20 mouse cellular contexts compared by ENCODE assay signal in genomic region chr7:89416027-89416426, GRCm38 (mm10). TPM values are rescaled to one million over a fixed set of nuclear protein-coding genes. Genes with fewer than 3 reads are reported as not detected.
DNase-seq lines count a peak whose midpoint lies in the region; ATAC-seq and TF ChIP-seq lines count a peak whose summit lies in the region.
"Had no signal": no experiment of that assay in that cellular context is flagged by ENCODE, and none has a peak within 500 bp of the region (broad histone marks: within the 10 kb centered on the region; RNA-seq: fewer than 3 reads in every experiment).

No protein-coding gene starts in this region.

- 65% methylated on average over 4 of the region's 4 CpGs for WGBS in heart, adult 2 months
- 50% methylated on average over 4 of the region's 4 CpGs for WGBS in heart, embryonic 11.5 days (ENCODE audit: insufficient replicate concordance)
- 61% methylated on average over 4 of the region's 4 CpGs for WGBS in liver, adult 2 months
- 50% methylated on average over 4 of the region's 4 CpGs for WGBS in liver, embryonic 11.5 days
- WGBS in forebrain, embryonic 13.5 days = 73% methylated on average over 4 of the region's 4 CpGs

- H3K9me3 ChIP-seq in heart, embryonic 11.5 days (replicated peaks; ENCODE audit: control insufficient read depth, low read length) = no peaks in the 10 kb centered on the region
- H3K9me3 ChIP-seq in liver, embryonic 11.5 days (ENCODE audit: control insufficient read depth, low read length) = no peaks in the 10 kb centered on the region
- no peaks in the 10 kb centered on the region for H3K9me3 ChIP-seq in MEL (replicated peaks; ENCODE audit: insufficient read depth, low read length)
- H3K9me3 ChIP-seq in forebrain, embryonic 13.5 days (replicated peaks) = no peaks in the 10 kb centered on the region
- H3K9me3 ChIP-seq: intestine, embryonic 15.5 days; limb, embryonic 12.5 days; midbrain, embryonic 10.5 days; neural tube, embryonic 12.5 days had no signal

- DNase-seq in heart, adult 2 months = no peak
- DNase-seq in liver, adult 2 months (ENCODE audit: extremely low read depth, low read depth, low spot score) = peak; percentile 53
- no peak for DNase-seq in liver, embryonic 11.5 days (ENCODE audit: low spot score)
- DNase-seq in MEL (ENCODE audit: low read depth, low spot score) = peak; percentile 49
- no peak for DNase-seq in cerebellum, postnatal 14 days
- DNase-seq: adrenal gland, adult 2 months; B cell, adult 2 months; cerebellum, postnatal 36 days; gastrocnemius, postnatal 10 days; heart, postnatal 14 days; right cerebral cortex, postnatal 14 days; thymus, postnatal 14 days had no signal

- intact Hi-C loops in heart, adult 2 months (cut with DNase I) = loop anchor here (5.0 kb wide), 1 partner anchor 74 kb away; no protein-coding TSS in a partner anchor

- TF ChIP-seq RAD21 in MEL (IDR thresholded peaks at IDR 0.05; ENCODE audit: low read depth, low read length) = no peak

- TF ChIP-seq CTCF in heart, adult 2 months (IDR thresholded peaks at IDR 0.05) = no peak
- TF ChIP-seq CTCF in liver, adult 2 months (IDR thresholded peaks at IDR 0.05; ENCODE audit: low read depth, low read length) = no peak
- no peak for TF ChIP-seq CTCF in MEL (IDR thresholded peaks at IDR 0.05 in 2 of 3, conservative IDR thresholded peaks at IDR 0.05 in 1 of 3; ENCODE audit: control insufficient read depth in 1 of 3, insufficient read depth in 1 of 3, low read depth in 2 of 3, low read length in 3 of 3, poor library complexity in 1 of 3, severe bottlenecking in 1 of 3)

- peaks cover 3% of the 10 kb centered on the region; the same call in 1 of the 2 replicates for H3K79me2 ChIP-seq in heart, adult 2 months (replicated peaks; ENCODE audit: control insufficient read depth, insufficient read depth, low read length)
- H3K79me2 ChIP-seq in liver, adult 2 months (ENCODE audit: control insufficient read depth, insufficient read depth, low read length) = no peaks in the 10 kb centered on the region
- no peaks in the 10 kb centered on the region for H3K79me2 ChIP-seq in MEL (ENCODE audit: control insufficient read depth, insufficient read depth, low read length, poor library complexity)

- H3K36me3 ChIP-seq in heart, adult 2 months (ENCODE audit: control insufficient read depth, insufficient read depth, low read length) = peaks cover 26% of the 10 kb centered on the region
- peaks cover 4% of the 10 kb centered on the region; the same call in 1 of the 2 replicates for H3K36me3 ChIP-seq in heart, embryonic 11.5 days (ENCODE audit: control insufficient read depth, insufficient read depth, low read length)
- peaks cover 9% of the 10 kb centered on the region for H3K36me3 ChIP-seq in liver, adult 2 months (ENCODE audit: control insufficient read depth, insufficient read depth, low read length)
- 0 out of 2 replicates have a peak, but pooled peaks cover 2% of the 10 kb centered on the region for H3K36me3 ChIP-seq in liver, embryonic 11.5 days (ENCODE audit: control insufficient read depth, insufficient read depth, low read length)
- peaks cover 0 to 27% of the 10 kb centered on the region in 2 experiments; a peak in 2 of 4 replicates for H3K36me3 ChIP-seq in MEL (ENCODE audit: control insufficient read depth in 1 of 2, insufficient read depth in 2 of 2, low read length in 2 of 2)
- H3K36me3 ChIP-seq in forebrain, embryonic 13.5 days (ENCODE audit: poor library complexity, severe bottlenecking) = no peaks in the 10 kb centered on the region
- H3K36me3 ChIP-seq: intestine, embryonic 15.5 days; midbrain, embryonic 10.5 days; neural tube, embryonic 12.5 days had no signal

- no peaks in the 10 kb centered on the region for H3K27me3 ChIP-seq in heart, adult 2 months (ENCODE audit: control insufficient read depth, insufficient read depth, low read length)
- H3K27me3 ChIP-seq in heart, embryonic 11.5 days (ENCODE audit: control insufficient read depth, insufficient read depth, low read length) = no peaks in the 10 kb centered on the region
- H3K27me3 ChIP-seq in liver, adult 2 months (ENCODE audit: control insufficient read depth, insufficient read depth, low read length) = no peaks in the 10 kb centered on the region
- no peaks in the 10 kb centered on the region for H3K27me3 ChIP-seq in liver, embryonic 11.5 days (replicated peaks; ENCODE audit: control insufficient read depth, insufficient read depth, low read length)
- no peaks in the 10 kb centered on the region for H3K27me3 ChIP-seq in MEL (ENCODE audit: control insufficient read depth in 1 of 2, insufficient read depth in 2 of 2, low read length in 2 of 2)
- H3K27me3 ChIP-seq in forebrain, embryonic 13.5 days = no peaks in the 10 kb centered on the region
- H3K27me3 ChIP-seq: intestine, embryonic 15.5 days; limb, embryonic 12.5 days; neural tube, embryonic 12.5 days had no signal

- no peak overlapping the region for H3K4me2 ChIP-seq in heart, embryonic 11.5 days
- no peak overlapping the region for H3K4me2 ChIP-seq in liver, embryonic 11.5 days
- no peak overlapping the region for H3K4me2 ChIP-seq in forebrain, embryonic 13.5 days
- H3K4me2 ChIP-seq: hindbrain, embryonic 14.5 days; intestine, embryonic 15.5 days; limb, embryonic 12.5 days; neural tube, embryonic 12.5 days had no signal

- ATAC-seq in heart, embryonic 11.5 days (replicated peaks; ENCODE audit: insufficient number of reproducible peaks, low FRiP score, low TSS enrichment) = no peak
- ATAC-seq in liver, embryonic 11.5 days (replicated peaks; ENCODE audit: low FRiP score) = no peak
- peak; percentile 50 for ATAC-seq in granulocyte monocyte progenitor cell, adult 5-6 weeks (replicated peaks; ENCODE audit: poor library complexity, severe bottlenecking)
- ATAC-seq in forebrain, embryonic 13.5 days = no peak
- ATAC-seq: intestine, embryonic 15.5 days had no signal

- H3K27ac ChIP-seq in heart, adult 2 months = peak overlapping the region; percentile 57
- no peak overlapping the region for H3K27ac ChIP-seq in heart, embryonic 11.5 days (ENCODE audit: low read depth, low read length)
- H3K27ac ChIP-seq in liver, adult 2 months (replicated peaks; ENCODE audit: insufficient read depth, low read depth, low read length) = no peak overlapping the region
- H3K27ac ChIP-seq in liver, embryonic 11.5 days (ENCODE audit: low read depth, low read length) = no peak overlapping the region
- H3K27ac ChIP-seq in MEL (ENCODE audit: control insufficient read depth, low read depth, low read length) = peak overlapping the region; percentile 37; the same call in 1 of the 2 replicates
- H3K27ac ChIP-seq in forebrain, embryonic 13.5 days = no peak overlapping the region
- H3K27ac ChIP-seq: hindbrain, embryonic 14.5 days; intestine, embryonic 15.5 days; limb, embryonic 12.5 days; midbrain, embryonic 10.5 days; neural tube, embryonic 12.5 days had no signal

- TF ChIP-seq POLR2A in heart, adult 2 months (IDR thresholded peaks at IDR 0.05; ENCODE audit: insufficient read depth, low read depth, low read length) = no peak
- TF ChIP-seq POLR2A in liver, adult 2 months (IDR thresholded peaks at IDR 0.05; ENCODE audit: extremely low read depth, insufficient read depth, low read length) = no peak
- no peak for TF ChIP-seq POLR2A in MEL (IDR thresholded peaks at IDR 0.05; ENCODE audit: control insufficient read depth in 1 of 2, insufficient read depth in 1 of 2, low read depth in 1 of 2, low read length in 2 of 2, poor library complexity in 1 of 2)

- H3K9ac ChIP-seq in heart, adult 2 months (ENCODE audit: low read depth, low read length) = no peak overlapping the region
- no peak overlapping the region for H3K9ac ChIP-seq in heart, embryonic 11.5 days (ENCODE audit: low read depth, low read length)
- H3K9ac ChIP-seq in liver, adult 2 months (ENCODE audit: low read depth, low read length) = no peak overlapping the region
- H3K9ac ChIP-seq in liver, embryonic 11.5 days (ENCODE audit: low read depth, low read length) = no peak overlapping the region
- H3K9ac ChIP-seq in MEL (ENCODE audit: control insufficient read depth, low read depth, low read length, poor library complexity, severe bottlenecking) = peak overlapping the region; percentile 22; the same call in 1 of the 2 replicates
- no peak overlapping the region for H3K9ac ChIP-seq in forebrain, embryonic 13.5 days
- H3K9ac ChIP-seq: hindbrain, embryonic 14.5 days; intestine, embryonic 15.5 days; limb, embryonic 12.5 days; neural tube, embryonic 12.5 days had no signal

- TF ChIP-seq EP300 in heart, adult 2 months (IDR thresholded peaks at IDR 0.05; ENCODE audit: insufficient read depth, low read depth, low read length) = no peak
- peak in 1 of 2 experiments; percentile 45; a peak in 1 of 4 replicates for TF ChIP-seq EP300 in MEL (IDR thresholded peaks at IDR 0.05; ENCODE audit: low read depth in 1 of 2, low read length in 2 of 2)

- no peak overlapping the region for H3K4me3 ChIP-seq in heart, adult 2 months
- H3K4me3 ChIP-seq in heart, embryonic 11.5 days (ENCODE audit: low read depth, low read length) = no peak overlapping the region
- H3K4me3 ChIP-seq in liver, adult 2 months (ENCODE audit: insufficient read depth, low read depth, low read length) = no peak overlapping the region
- H3K4me3 ChIP-seq in liver, embryonic 11.5 days (ENCODE audit: low read depth, low read length) = no peak overlapping the region
- H3K4me3 ChIP-seq in MEL (ENCODE audit: control insufficient read depth in 1 of 2, insufficient read depth in 1 of 2, low read depth in 2 of 2, low read length in 2 of 2) = no peak overlapping the region
- H3K4me3 ChIP-seq in forebrain, embryonic 13.5 days = no peak overlapping the region
- H3K4me3 ChIP-seq: intestine, embryonic 15.5 days; limb, embryonic 12.5 days; midbrain, embryonic 10.5 days; neural tube, embryonic 12.5 days had no signal

- peaks cover 11% of the 10 kb centered on the region for H3K4me1 ChIP-seq in heart, adult 2 months (ENCODE audit: control insufficient read depth, insufficient read depth, low read length)
- peaks cover 14% of the 10 kb centered on the region; the same call in 1 of the 2 replicates for H3K4me1 ChIP-seq in heart, embryonic 11.5 days (ENCODE audit: control insufficient read depth, insufficient read depth, low read length)
- H3K4me1 ChIP-seq in liver, adult 2 months (ENCODE audit: control insufficient read depth, insufficient read depth, low read length) = peaks cover 9% of the 10 kb centered on the region
- H3K4me1 ChIP-seq in liver, embryonic 11.5 days (replicated peaks; ENCODE audit: control insufficient read depth, insufficient read depth, low read length) = no peaks in the 10 kb centered on the region; the same call in none of the 2 replicates
- H3K4me1 ChIP-seq in MEL (ENCODE audit: control insufficient read depth in 1 of 2, insufficient read depth in 2 of 2, low read length in 2 of 2) = peaks cover 18 to 42% of the 10 kb centered on the region in 2 experiments
- H3K4me1 ChIP-seq in forebrain, embryonic 13.5 days = no peaks in the 10 kb centered on the region
- H3K4me1 ChIP-seq: intestine, embryonic 15.5 days; midbrain, embryonic 10.5 days; neural tube, embryonic 12.5 days had no signal

RNA-seq across cellular contexts. Expression of gene Fzd4, which starts 11.9 kb away (rescaled TPM):
- 10 to 100 TPM; 33.7 to 36.2 TPM for total RNA-seq in heart, adult 2 months (2021)
- polyA plus RNA-seq in heart, adult 2 months (2012; rRNA removed) = 15.2 and 26.1 TPM in 2 replicates
- polyA plus RNA-seq in heart, embryonic 11.5 days (2014; fragmentation: Nextera tagmentation; extraction: Ambion mirVana) = 9.8 and 12.1 TPM in 2 replicates
- total RNA-seq in liver, adult 2 months (2014; rRNA removed) = 11.5 and 12.1 TPM in 2 replicates
- polyA plus RNA-seq in liver, adult 2 months (2012; rRNA removed) = 4.8 and 6.3 TPM in 2 replicates
- 7.8 and 8.3 TPM in 2 replicates for polyA plus RNA-seq in liver, embryonic 11.5 days (2014; fragmentation: Nextera tagmentation; extraction: Ambion mirVana)
- 0.08 and 0.13 TPM in 2 replicates for total RNA-seq in MEL (2012; rRNA removed)
- polyA plus RNA-seq in MEL (2012; ENCODE audit: insufficient read depth in 1 of 2, insufficient read length in 2 of 2, low read depth in 1 of 2, low replicate concordance in 2 of 2, missing spikeins in 1 of 2) = 1 to 10 TPM in 1 of 2 experiments, not detected in 1; 1.1 TPM
- 0.34 and 2.4 TPM in 2 replicates for total RNA-seq in granulocyte monocyte progenitor cell, adult 5-6 weeks (2014; fragmentation: Nextera tagmentation)
- total RNA-seq in granulocyte monocyte progenitor cell, adult 5-6 weeks (2017) = 0.78 and 1.1 TPM in 2 replicates
- polyA plus RNA-seq in forebrain, embryonic 13.5 days (2015; fragmentation: Nextera tagmentation; extraction: Ambion mirVana) = 1.3 and 1.5 TPM in 2 replicates

RNA-seq across cellular contexts. Expression of gene Tmem135, which starts 12.0 kb away (rescaled TPM):
- 10 to 100 TPM; 43.2 to 45.1 TPM for total RNA-seq in heart, adult 2 months (2021)
- 18.8 and 27.2 TPM in 2 replicates for polyA plus RNA-seq in heart, adult 2 months (2012; rRNA removed)
- polyA plus RNA-seq in heart, embryonic 11.5 days (2014; fragmentation: Nextera tagmentation; extraction: Ambion mirVana) = 27.2 and 30.4 TPM in 2 replicates
- total RNA-seq in liver, adult 2 months (2014; rRNA removed) = 60.4 and 60.5 TPM in 2 replicates
- 101 and 108 TPM in 2 replicates for polyA plus RNA-seq in liver, adult 2 months (2012; rRNA removed)
- polyA plus RNA-seq in liver, embryonic 11.5 days (2014; fragmentation: Nextera tagmentation; extraction: Ambion mirVana) = 27.0 and 28.9 TPM in 2 replicates
- total RNA-seq in MEL (2012; rRNA removed) = 7.4 and 8.8 TPM in 2 replicates
- polyA plus RNA-seq in MEL (2012; ENCODE audit: insufficient read depth in 1 of 2, insufficient read length in 2 of 2, low read depth in 1 of 2, low replicate concordance in 2 of 2, missing spikeins in 1 of 2) = 10 to 100 TPM in 1 of 2 experiments, not detected in 1; 33.9 TPM
- total RNA-seq in granulocyte monocyte progenitor cell, adult 5-6 weeks (2014; fragmentation: Nextera tagmentation) = 21.5 and 23.1 TPM in 2 replicates
- 18.1 and 18.9 TPM in 2 replicates for total RNA-seq in granulocyte monocyte progenitor cell, adult 5-6 weeks (2017)
- 18.3 and 19.0 TPM in 2 replicates for polyA plus RNA-seq in forebrain, embryonic 13.5 days (2015; fragmentation: Nextera tagmentation; extraction: Ambion mirVana)

Comparison
In these comparisons a context has a peak if more than half of its experiments do, and no peak if none do; other contexts are left out.
1. DNase-seq: peak in liver, adult 2 months (single experiment) and MEL (single experiment); none in heart, adult 2 months (0 of 2), liver, embryonic 11.5 days (single experiment) and cerebellum, postnatal 14 days (0 of 2).
2. H3K27ac ChIP-seq: peak in heart, adult 2 months (single experiment) and MEL (single experiment); none in heart, embryonic 11.5 days (single experiment), liver, adult 2 months (single experiment), liver, embryonic 11.5 days (single experiment) and forebrain, embryonic 13.5 days (single experiment).